Mouse (Mus musculus): ENCODE measurements around the gene Exoc7. TPM values are rescaled to one million over a fixed set of nuclear protein-coding genes. Genes with fewer than 3 reads are reported as not detected.

The Exoc7 gene
- total RNA-seq (2021), result 10 to 100 TPM; 57.6 to 68.8 TPM
- long read RNA-seq, experiment 1, transcript Exoc7-202 (18 exons, 3,205 nt), result major isoform, 45 of 85 reads
- long read RNA-seq, experiment 1, transcript Exoc7-203 (19 exons, 3,298 nt), result minor isoform, 6 of 85 reads
- long read RNA-seq, experiment 1, partial matches to known transcripts, result 21 of 85 reads
- long read RNA-seq, experiment 1, other reads (novel, unspliced or antisense), result 12 of 85 reads
- long read RNA-seq, experiment 2, transcript Exoc7-202 (18 exons, 3,205 nt), result major isoform, 20 of 31 reads
- long read RNA-seq, experiment 2, partial matches to known transcripts, result 3 of 31 reads
- long read RNA-seq, experiment 2, other reads (novel, unspliced or antisense), result 4 of 31 reads

DNA sequence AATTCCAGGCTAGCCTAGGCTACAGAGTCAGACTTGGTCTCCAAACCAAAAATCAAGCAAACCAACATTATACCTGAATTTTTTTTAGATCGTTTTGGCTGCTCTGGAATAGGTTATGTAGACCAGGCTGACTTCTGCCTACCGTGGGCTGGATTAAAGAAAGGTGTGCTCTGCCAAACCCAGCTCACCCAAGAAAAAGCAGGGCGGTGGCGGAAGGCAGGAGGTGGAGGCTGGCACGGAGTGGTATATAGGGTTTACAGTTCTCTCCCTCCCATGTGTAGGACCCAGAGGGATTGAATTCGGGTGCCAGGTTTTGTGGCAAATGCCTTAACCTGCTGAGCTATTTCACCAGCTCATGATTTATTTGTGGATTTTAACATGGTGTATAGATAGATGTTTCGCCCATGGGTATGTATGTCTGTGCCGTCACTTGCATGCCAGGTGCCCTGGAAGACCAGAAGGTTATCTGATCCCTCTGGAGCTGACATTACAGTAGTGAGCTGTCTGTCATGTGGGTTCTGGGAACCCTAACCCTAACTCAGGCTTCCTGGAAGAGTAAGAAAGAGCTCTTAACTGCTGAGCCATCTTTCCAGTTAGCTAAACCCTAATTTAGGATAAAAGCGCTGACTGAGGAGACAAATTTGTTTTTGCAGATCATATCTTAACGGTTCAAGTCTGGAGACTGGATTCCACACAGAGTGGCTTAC, at the start of gene Exoc7:
Gene Exoc7, minus strand, starts transcription at position 215 of the 707 bp plus-strand sequence.
- DNase-seq, result no peak

DNA sequence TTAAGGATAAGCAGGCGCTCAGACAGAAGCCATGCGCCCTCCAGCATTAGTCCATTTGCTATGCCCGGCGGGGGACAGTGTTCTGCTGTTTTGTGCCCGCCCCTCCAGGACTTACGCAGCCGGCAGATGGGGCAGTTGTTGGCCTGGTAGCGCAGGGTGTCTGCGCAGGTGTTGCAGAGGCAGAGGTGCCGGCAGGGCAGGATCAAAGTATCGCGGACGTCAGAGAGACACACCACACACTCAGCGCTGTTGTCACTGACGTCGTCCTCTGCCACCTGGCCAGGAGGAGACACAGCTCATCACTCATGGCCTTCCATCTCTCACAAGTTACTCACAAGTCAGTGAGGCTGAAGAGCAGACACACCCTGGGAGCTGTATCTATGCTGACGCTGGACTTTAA, 47.5 kb upstream of the Exoc7 start:
- DNase-seq, result no peak

GRCm38 (mm10) chr11:116353535-116353934, 46.5 kb upstream of the Exoc7 start:
- no peak for DNase-seq

GRCm38 (mm10) chr11:116351294-116351693, 44.3 kb upstream of the Exoc7 start:
- no peak for DNase-seq

- DNase-seq, result peak in 1 of 2 experiments; percentile 25
These were observed 40.9 kb upstream of the Exoc7 start for GRCm38 (mm10) chr11:116347955-116348354.

DNA sequence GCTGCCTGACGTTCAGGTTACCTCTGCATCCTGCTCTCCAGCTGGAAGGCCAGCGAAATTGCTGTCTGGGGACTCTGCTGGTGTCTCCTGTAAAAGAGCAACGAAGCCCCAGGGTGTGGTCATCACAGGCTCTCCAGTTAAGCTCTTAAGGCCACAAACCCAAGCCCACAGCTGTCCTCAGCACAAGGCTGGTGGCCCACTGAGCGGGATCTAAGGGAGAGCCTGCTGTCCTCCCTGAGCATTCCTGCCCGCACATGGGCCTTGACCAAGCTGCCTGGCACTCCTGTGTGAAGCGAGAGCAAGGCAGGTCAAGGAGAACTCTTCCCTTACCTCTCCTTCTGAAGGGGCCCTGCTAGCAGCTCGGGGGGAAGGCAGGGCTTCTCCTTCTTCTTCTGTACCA, 40.0 kb upstream of the Exoc7 start:
- no peak for DNase-seq

GRCm38 (mm10) chr11:116342069-116342791, 35.2 kb upstream of the Exoc7 start:
- no peak for DNase-seq

DNA sequence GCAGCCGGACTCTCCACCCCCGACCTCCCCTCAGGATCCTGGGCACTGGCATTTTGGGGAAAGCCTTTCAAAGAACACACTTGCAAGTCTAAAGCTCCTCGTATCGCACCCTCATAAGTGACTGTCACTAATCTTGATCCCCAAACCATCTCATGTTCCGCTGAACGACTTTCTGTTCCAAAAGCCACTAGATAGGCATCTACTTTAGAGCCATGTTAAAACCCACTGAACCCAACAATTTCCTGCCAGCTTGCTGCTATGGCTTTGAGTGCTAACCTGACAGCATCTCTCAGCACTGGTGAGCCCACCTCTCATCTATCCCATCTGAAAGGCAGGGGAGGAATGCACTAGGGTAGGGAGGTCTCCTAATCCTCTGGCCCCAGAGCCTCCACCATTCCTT, 30.5 kb upstream of the Exoc7 start:
- DNase-seq, result no peak

- no peak for DNase-seq
These were observed 30.0 kb upstream of the Exoc7 start for GRCm38 (mm10) chr11:116337000-116337399.

DNA sequence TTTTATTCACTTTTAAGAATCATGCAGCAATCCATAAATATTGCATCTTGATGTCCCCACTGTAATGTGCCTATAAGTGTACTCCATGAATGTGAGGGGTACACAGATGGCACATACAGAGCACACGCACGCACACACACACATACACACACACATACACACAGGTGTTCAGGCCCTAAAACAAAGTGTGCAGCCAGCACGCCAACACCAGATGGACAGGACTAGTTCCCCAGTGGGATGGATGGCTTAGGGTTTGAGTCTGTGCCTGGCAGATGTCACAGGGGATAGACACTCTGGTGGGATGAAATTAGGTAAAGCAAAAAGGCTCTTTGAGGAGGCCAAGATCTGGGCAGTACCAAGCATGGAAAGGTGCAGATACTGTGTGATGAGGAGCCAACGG, 29.4 kb upstream of the Exoc7 start:
- no peak for DNase-seq

- peak; percentile 96 for DNase-seq
These were observed 28.4 kb upstream of the Exoc7 start, which contains the start of gene Foxj1 for GRCm38 (mm10) chr11:116335244-116336036. TSS of gene Foxj1 (minus strand) at chr11:116335399.

- DNase-seq, result no peak
These were observed 27.4 kb upstream of the Exoc7 start for GRCm38 (mm10) chr11:116334417-116334782.

GRCm38 (mm10) chr11:116333526-116334416, 26.7 kb upstream of the Exoc7 start:
- no peak for DNase-seq

GRCm38 (mm10) chr11:116332983-116333270, 25.9 kb upstream of the Exoc7 start:
- no peak for DNase-seq

GRCm38 (mm10) chr11:116332232-116332982, 25.4 kb upstream of the Exoc7 start:
- DNase-seq, result peak in 1 of 2 experiments; percentile 44

DNA sequence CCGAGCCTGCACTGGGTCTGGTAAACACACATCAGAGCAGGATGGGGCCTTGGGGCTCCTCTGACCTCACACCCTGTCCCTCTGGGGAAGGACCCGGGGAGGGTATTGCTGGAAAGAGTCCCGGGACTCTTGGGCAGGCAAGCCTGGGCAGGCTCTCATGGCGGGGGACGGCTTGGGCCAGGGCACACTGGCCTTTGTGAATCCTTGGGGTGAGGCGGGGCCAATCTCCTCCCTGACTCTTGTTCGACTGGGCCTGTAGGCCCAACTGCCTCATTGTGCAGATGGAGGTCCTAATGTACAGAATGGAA, 23.1 kb upstream of the Exoc7 start:
- no peak for DNase-seq

GRCm38 (mm10) chr11:116329314-116330210, 22.5 kb upstream of the Exoc7 start:
- DNase-seq, result no peak

DNA sequence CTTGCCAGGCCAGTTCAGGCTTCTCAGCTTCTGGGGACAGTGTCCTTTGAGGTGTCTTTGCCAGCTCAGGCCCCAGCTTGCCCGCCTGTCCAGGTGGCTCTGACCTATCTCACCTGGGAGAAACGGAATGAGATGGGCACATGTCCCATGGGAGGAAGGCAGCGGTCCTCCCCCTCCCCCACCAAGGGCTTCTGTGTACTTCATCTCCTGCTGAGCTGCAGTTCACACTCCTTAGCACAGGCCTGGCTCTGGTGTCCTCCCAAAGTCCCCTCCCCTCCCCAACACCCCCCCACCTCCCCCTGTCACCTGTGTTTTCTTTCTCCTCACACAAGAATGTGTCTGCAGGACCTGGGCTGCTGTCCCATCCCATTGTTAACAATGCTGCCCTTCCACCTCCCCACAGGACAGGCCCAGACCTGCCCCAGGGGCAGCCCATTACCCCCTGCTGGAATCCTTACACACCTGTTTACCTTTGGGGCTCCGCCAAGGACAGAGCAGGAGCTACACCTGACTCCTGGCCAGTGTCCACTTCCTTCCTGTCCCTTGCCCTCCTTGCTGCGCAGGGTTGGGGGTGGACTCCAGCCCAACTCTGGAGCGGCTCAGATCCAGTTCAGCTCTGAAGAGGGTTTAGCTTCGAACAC, 20.1 kb upstream of the Exoc7 start:
- no peak for DNase-seq

Data from adrenal gland, postnatal 36 days (tissue).